Mouse (Mus musculus) heart, embryonic 16.5 days (tissue): ENCODE measurements around the gene Fbxw8. TPM values are rescaled to one million over a fixed set of nuclear protein-coding genes. Genes with fewer than 3 reads are reported as not detected.

Source experiments
- ATAC-seq: fragments of 200-750 bp; cut with Nextera tagmentation; replicated peaks from 2 replicates; pipeline ENCODE4 v1.8.0; 2017; ENCODE audit warnings: moderate number of reproducible peaks; ENCODE audit not compliant: insufficient read depth, low FRiP score; ENCODE audit errors: extremely low read depth
- H3K27ac ChIP-seq: fragments of 300-500 bp; sonication (generic); 2 replicates; pipeline ENCODE4 v1.5.1; 2014; ENCODE audit warnings: mild to moderate bottlenecking, low read length, control low read depth, moderate library complexity
- H3K27me3 ChIP-seq: fragments of 300-500 bp; sonication (generic); 2 replicates; pipeline ENCODE4 v1.6.1; 2014; ENCODE audit warnings: low read length, mixed read lengths; ENCODE audit not compliant: control insufficient read depth, insufficient read depth
- H3K36me3 ChIP-seq: fragments of 300-500 bp; sonication (generic); 2 replicates; pipeline ENCODE4 v1.6.1; 2014; ENCODE audit not compliant: control insufficient read depth, insufficient read depth
- H3K4me1 ChIP-seq: fragments of 300-500 bp; sonication (generic); 2 replicates; pipeline ENCODE4 v1.6.1; 2014; ENCODE audit warnings: low read length, mixed read lengths; ENCODE audit not compliant: control insufficient read depth, insufficient read depth
- H3K4me2 ChIP-seq: fragments of 300-500 bp; sonication (generic); 2 replicates; pipeline ENCODE4 v1.6.1; 2014; ENCODE audit warnings: low read depth, mild to moderate bottlenecking, control low read depth, low read length
- H3K4me3 ChIP-seq: fragments of 300-500 bp; sonication (generic); 2 replicates; pipeline ENCODE4 v1.5.1; 2014; ENCODE audit warnings: mild to moderate bottlenecking, control low read depth, low read length
- H3K9ac ChIP-seq: fragments of 300-500 bp; sonication (generic); 2 replicates; pipeline ENCODE4 v1.6.1; 2014; ENCODE audit warnings: low read length, control low read depth
- H3K9me3 ChIP-seq: fragments of 300-500 bp; sonication (generic); replicated peaks from 2 replicates; pipeline ENCODE4 v1.6.1; 2016; ENCODE audit warnings: low read length; ENCODE audit not compliant: control insufficient read depth
- WGBS: fragments of 180-500 bp; shearing (Covaris S2); extraction: QIAGEN DNeasy Blood & Tissue Kit; methylation state at CpG from one replicate; pipeline ENCODE4 v1.1.7; 2014; 5-methylcytosine and 5-hydroxymethylcytosine counted together
- polyA plus RNA-seq: library from polyadenylated mRNA; unstranded; fragments of >200 nt; fragmentation: Nextera tagmentation; extraction: Ambion mirVana; gene quantifications from 2 replicates; pipeline ENCODE4 v1.2.1, GENCODE M21; 2015

Fbxw8 gene
- polyA plus RNA-seq, 1 experiment from 2014 or later, result 18.6 TPM

DNA sequence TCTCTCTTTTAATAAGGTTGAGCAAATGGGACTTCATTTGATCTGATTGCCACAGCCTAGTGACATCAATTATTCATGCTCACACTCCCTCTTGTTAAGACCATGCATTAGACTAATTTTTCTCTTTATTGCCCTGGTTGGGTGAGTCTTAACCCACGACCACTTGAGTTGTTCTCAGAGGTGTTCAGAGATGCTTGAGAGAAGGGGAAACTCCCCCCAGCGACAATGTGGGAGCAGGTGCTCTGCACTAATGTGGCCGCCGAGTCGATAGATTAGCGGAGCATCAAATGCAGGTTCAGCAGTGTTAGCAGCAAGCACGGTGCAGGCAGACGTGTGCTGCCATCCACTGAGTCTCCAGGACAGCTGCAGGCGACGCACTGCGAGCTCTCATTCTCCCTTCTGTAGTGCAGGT, 75.4 kb downstream of the Fbxw8 start:
- H3K4me1 ChIP-seq, result peaks cover 37% of the 10 kb centered on the region
- H3K27me3 ChIP-seq, result no peaks in the 10 kb centered on the region
- ATAC-seq, result no peak
- no peak overlapping the region for H3K4me2 ChIP-seq
- H3K9me3 ChIP-seq, result no peaks in the 10 kb centered on the region
- H3K9ac ChIP-seq, result no peak overlapping the region
- H3K4me3 ChIP-seq, result no peak overlapping the region
- WGBS, result 77% methylated on average over 11 of the region's 11 CpGs
- no peak overlapping the region for H3K27ac ChIP-seq
- no peaks in the 10 kb centered on the region for H3K36me3 ChIP-seq

DNA sequence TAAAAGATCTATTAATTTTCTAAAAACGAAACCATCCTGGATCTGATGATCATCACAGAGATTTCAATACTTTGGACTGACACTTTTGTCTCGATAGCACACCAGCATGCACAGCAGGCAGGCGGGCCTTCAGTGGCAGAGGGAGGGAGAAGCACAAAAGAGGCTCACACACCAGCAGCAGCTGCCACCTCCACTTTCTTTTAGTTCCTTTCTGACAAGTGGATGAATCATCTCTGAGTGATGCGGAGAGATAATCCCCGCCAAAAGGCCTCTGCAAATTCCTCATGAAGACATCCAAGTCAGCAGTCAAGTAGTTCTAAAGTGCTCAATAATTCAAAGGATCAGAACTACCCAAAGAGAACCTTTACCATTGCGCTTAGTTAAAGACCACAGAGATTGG, 75.9 kb downstream of the Fbxw8 start:
- WGBS, result 69% methylated on average over 6 of the region's 6 CpGs
- ATAC-seq, result no peak
- Histone ChIP-seq H3K4me2 (no peak overlapping the region), H3K4me3 (no peak overlapping the region), H3K27ac (no peak overlapping the region), H3K36me3 (peaks cover 3% of the 10 kb centered on the region; the same call in 1 of the 2 replicates), H3K9ac (no peak overlapping the region), H3K27me3 (no peaks in the 10 kb centered on the region), H3K4me1 (peaks cover 34% of the 10 kb centered on the region), H3K9me3 (no peaks in the 10 kb centered on the region)

DNA sequence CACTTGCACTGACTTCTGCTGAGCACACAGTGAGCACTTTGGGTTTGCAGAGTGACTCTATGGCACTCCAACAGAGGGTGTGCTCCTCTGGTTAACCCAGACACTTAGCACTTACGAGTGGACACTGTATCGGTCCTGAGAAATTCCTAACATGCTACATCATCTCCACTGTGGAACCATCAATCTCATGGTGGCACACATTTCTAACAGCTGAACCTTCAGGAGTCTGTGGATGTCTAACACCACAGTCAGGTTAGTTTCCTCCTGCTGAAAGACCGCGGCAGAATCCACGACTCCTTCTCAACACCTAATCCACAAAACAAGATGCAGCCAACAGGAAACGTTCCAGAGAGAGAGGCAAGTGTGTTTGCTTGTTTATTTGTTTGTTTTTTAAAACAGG, 76.7 kb downstream of the Fbxw8 start:
- H3K9ac ChIP-seq, result no peak overlapping the region
- no peak overlapping the region for H3K4me2 ChIP-seq
- no peaks in the 10 kb centered on the region for H3K27me3 ChIP-seq
- H3K36me3 ChIP-seq, result peaks cover 5% of the 10 kb centered on the region
- no peaks in the 10 kb centered on the region for H3K9me3 ChIP-seq
- 77% methylated on average over 6 of the region's 6 CpGs for WGBS
- no peak overlapping the region for H3K4me3 ChIP-seq
- no peak for ATAC-seq
- peaks cover 28% of the 10 kb centered on the region for H3K4me1 ChIP-seq
- H3K27ac ChIP-seq, result no peak overlapping the region

DNA sequence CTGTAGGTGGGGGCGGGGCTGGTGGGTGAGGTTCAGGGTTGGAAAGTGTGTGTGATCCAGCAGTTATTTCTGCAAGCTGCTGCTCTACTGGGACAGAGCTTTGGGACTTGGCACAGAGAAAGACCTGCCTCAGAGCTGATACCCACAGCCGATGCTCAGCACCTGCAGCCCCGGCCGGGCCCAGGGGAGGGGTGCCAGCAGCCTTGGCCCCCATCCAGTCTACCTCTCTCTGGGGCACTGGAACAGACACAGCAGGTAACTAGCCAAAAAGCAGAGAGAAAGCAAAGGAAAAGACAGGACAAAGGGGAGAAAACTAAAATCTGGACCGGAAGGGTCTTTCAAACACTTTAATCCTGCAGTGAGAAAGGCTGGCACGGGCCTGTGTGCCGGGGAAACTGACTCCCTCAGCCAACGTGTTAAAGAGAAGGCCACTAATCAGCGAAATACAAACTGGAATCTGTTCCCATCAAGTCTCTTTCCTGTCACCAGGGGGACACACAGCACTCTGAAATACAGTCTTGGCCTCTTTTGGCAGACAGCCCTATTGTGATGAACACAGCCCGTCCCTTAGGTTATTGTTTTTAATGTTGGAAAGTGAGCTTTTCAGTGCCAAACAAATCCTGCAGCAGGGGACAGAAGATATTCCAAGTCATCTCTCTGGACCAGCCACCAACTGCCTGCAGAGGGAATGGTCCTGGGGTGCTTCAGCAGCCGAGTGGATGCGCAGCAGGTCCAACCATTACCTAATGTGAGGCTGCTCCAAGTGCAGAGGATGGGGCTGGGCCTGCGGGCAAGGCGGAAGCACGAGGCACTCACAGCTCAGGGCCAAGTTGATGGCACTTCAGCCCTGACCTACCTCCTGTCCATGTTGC, 78.3 kb downstream of the Fbxw8 start:
- Histone ChIP-seq H3K27ac (no peak overlapping the region), H3K4me3 (no peak overlapping the region), H3K9me3 (no peaks in the 10 kb centered on the region), H3K4me2 (no peak overlapping the region), H3K4me1 (peaks cover 22% of the 10 kb centered on the region), H3K36me3 (peaks cover 5% of the 10 kb centered on the region), H3K9ac (no peak overlapping the region), H3K27me3 (no peaks in the 10 kb centered on the region)
- WGBS, result 68% methylated on average over 15 of the region's 15 CpGs
- no peak for ATAC-seq

DNA sequence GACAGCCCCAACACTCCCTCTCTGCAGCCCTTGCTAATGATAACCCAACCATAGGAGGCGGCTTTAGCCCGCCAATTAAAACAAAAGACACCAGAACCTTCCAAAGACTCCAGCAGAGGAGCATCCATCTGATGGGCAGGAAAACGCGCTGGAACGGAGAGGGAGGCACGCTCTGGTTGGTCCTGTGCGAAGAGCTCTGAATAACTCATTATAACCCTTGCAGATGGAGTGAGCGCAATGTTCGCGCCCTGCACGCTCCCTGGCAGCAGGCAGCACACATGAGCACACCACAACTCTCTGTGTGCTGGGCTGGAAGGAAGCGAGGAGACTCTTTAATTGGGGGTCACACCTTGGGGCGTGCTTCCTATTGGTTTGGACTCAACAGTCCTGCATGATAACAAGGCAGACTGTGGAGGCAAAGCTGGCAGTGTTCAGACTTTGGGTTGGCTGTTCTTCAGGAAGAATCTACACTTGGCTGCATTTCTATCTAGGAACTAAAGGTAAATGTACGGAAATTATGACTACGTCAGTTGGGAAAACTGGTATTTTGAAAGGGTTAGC, 82.0 kb downstream of the Fbxw8 start:
- Histone ChIP-seq H3K4me3 (no peak overlapping the region), H3K4me1 (peaks cover 14% of the 10 kb centered on the region; the same call in 1 of the 2 replicates), H3K9ac (no peak overlapping the region), H3K36me3 (peaks cover 9% of the 10 kb centered on the region), H3K4me2 (no peak overlapping the region), H3K9me3 (no peaks in the 10 kb centered on the region), H3K27ac (no peak overlapping the region), H3K27me3 (no peaks in the 10 kb centered on the region)
- 89% methylated on average over 15 of the region's 15 CpGs for WGBS
- ATAC-seq, result no peak

DNA sequence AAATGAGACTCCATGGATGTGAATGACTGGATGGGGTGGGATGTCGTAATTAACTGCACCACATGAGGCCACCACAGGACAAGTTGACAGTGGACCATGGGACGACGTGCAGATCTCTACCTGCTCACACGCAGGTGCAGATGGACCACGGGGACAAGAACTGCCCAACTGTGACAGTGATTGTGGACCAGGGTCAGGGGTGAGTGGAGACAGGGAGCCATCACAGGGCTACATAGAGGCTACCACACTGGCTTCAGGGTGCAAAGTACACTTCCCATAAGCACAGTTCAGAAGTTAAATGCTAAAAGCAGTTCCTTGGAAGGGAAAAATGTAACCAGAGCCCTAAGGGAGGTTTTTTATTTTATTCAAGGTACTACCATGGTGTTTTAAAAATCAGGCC, 83.5 kb downstream of the Fbxw8 start:
- Histone ChIP-seq H3K27ac (no peak overlapping the region), H3K4me2 (no peak overlapping the region), H3K9ac (no peak overlapping the region), H3K9me3 (no peaks in the 10 kb centered on the region), H3K27me3 (no peaks in the 10 kb centered on the region), H3K4me1 (peaks cover 19% of the 10 kb centered on the region), H3K4me3 (no peak overlapping the region), H3K36me3 (peaks cover 9% of the 10 kb centered on the region)
- ATAC-seq, result no peak
- 87% methylated on average over 5 of the region's 5 CpGs for WGBS

DNA sequence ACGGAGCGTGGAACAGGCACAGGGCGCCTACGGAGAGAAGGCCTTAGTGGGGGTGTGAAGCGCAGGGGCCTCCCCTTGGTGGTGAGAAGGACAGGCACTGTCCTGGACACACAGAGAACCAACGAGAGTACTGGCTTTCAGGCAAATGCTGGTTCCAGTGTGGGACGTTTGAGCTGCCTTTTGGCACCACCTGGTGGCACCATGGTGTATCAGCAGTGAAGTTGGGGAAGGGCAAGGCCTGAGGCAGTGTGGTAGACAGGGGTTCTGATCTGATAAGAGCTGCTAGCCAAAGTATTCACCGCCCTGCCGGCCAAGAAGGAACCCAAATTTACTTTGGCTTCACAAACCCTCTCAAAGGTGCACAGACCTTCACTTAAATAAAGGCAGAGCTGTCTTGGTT, 85.9 kb downstream of the Fbxw8 start:
- peaks cover 22% of the 10 kb centered on the region for H3K4me1 ChIP-seq
- 28% methylated on average over 9 of the region's 9 CpGs for WGBS
- H3K36me3 ChIP-seq, result peaks cover 6% of the 10 kb centered on the region
- ATAC-seq, result peak; percentile 57; the same call in 1 of the 2 replicates
- no peak overlapping the region for H3K27ac ChIP-seq
- H3K27me3 ChIP-seq, result no peaks in the 10 kb centered on the region
- H3K4me3 ChIP-seq, result no peak overlapping the region
- H3K9ac ChIP-seq, result no peak overlapping the region
- H3K9me3 ChIP-seq, result no peaks in the 10 kb centered on the region
- no peak overlapping the region for H3K4me2 ChIP-seq

DNA sequence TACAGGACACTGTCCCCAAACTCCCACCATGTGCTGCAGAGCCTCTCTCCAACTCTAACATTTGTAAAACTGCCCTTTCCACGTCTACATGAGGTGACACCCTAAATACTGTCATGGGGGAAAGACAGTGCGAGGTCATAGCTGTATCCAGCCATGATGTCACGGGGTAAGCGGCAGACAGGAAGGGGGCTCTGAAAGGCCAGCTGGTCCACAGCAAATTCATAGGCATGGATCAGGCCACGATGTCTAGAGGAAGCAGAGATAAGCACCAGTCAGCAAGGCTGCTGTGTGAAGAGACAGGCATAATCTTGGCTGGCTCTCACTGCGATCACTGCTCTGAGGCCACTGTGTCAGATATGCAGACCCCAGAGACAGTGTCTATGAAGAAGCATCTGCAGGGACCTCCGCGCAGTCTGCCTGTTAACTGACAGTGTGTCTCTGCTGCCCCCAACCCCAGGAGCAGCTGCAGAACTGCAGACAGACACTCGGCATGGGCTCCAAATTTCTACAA, 87.2 kb downstream of the Fbxw8 start:
- Histone ChIP-seq H3K9ac (no peak overlapping the region), H3K27ac (no peak overlapping the region), H3K4me3 (no peak overlapping the region), H3K9me3 (no peaks in the 10 kb centered on the region), H3K4me1 (peaks cover 22% of the 10 kb centered on the region), H3K36me3 (peaks cover 4% of the 10 kb centered on the region; the same call in 1 of the 2 replicates), H3K4me2 (no peak overlapping the region), H3K27me3 (no peaks in the 10 kb centered on the region)
- peak; percentile 37 for ATAC-seq
- WGBS, result 36% methylated on average over 9 of the region's 9 CpGs

DNA sequence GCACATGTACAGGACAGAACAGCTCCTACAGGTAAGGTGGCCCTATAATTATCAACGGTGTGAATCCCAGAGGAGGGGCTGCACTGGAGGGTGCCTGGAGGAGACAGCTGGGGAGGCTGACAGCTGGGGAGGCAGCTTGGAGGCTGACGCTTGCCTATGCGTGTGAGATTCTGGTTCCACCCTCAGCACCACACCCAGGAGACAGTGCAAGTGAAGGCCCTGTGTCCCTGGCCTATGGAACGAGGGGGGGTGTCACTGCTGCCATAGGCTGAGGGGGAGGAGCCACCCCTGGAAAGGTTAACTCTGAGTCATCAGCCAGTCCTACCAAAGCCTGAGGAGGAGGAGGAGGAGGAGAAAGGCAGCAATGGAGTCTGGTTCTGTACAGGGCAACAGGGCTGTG, 87.7 kb downstream of the Fbxw8 start:
- H3K9ac ChIP-seq, result no peak overlapping the region
- no peaks in the 10 kb centered on the region for H3K27me3 ChIP-seq
- no peak overlapping the region for H3K27ac ChIP-seq
- no peak overlapping the region for H3K4me2 ChIP-seq
- WGBS, result 48% methylated on average over 4 of the region's 4 CpGs
- no peaks in the 10 kb centered on the region for H3K9me3 ChIP-seq
- H3K4me3 ChIP-seq, result no peak overlapping the region
- no peak for ATAC-seq
- peaks cover 22% of the 10 kb centered on the region for H3K4me1 ChIP-seq
- H3K36me3 ChIP-seq, result peaks cover 4% of the 10 kb centered on the region; the same call in 1 of the 2 replicates
